Mouse (Mus musculus) ES-Bruce4 (cell line): ENCODE data around the gene Gm10337. TPM values are rescaled to one million over a fixed set of nuclear protein-coding genes. Genes with fewer than 3 reads are reported as not detected.

Experiments
- H3K27ac ChIP-seq: 2 replicates; pipeline ENCODE4 v1.5.1; 2012; ENCODE audit warnings: low read length, inconsistent platforms; ENCODE audit not compliant: insufficient read depth
- H3K27me3 ChIP-seq: 2 replicates; pipeline ENCODE4 v1.6.1; 2012; ENCODE audit warnings: mild to moderate bottlenecking, low read length, inconsistent platforms; ENCODE audit not compliant: control insufficient read depth, poor library complexity, insufficient read depth, severe bottlenecking
- H3K36me3 ChIP-seq: 2 replicates; pipeline ENCODE4 v1.6.1; 2012; ENCODE audit warnings: inconsistent platforms, mild to moderate bottlenecking, low read length, moderate library complexity; ENCODE audit not compliant: control insufficient read depth, poor library complexity, insufficient read depth, severe bottlenecking
- H3K4me1 ChIP-seq: one replicate; pipeline ENCODE4 v1.8.1; 2011; ENCODE audit warnings: low read length; ENCODE audit not compliant: control insufficient read depth, insufficient read depth
- H3K4me3 ChIP-seq: 2 replicates; pipeline ENCODE4 v1.5.1; 2011; ENCODE audit warnings: low read depth, mild to moderate bottlenecking, low read length
- H3K9ac ChIP-seq: 2 replicates; pipeline ENCODE4 v1.6.1; 2012; ENCODE audit warnings: low read depth, mild to moderate bottlenecking, inconsistent platforms; ENCODE audit not compliant: poor library complexity, severe bottlenecking
- H3K9me3 ChIP-seq: replicated peaks from 2 replicates; pipeline ENCODE4 v1.6.1; 2012; ENCODE audit warnings: mild to moderate bottlenecking, low read length, inconsistent platforms; ENCODE audit not compliant: control insufficient read depth, poor library complexity, insufficient read depth, severe bottlenecking
- CTCF ChIP-seq: IDR thresholded peaks from one replicate; pipeline ENCODE4 v1.8.1; 2011; ENCODE audit warnings: low read depth, low read length
- EP300 ChIP-seq: IDR thresholded peaks from 2 replicates; pipeline ENCODE4 v1.6.1; 2011; ENCODE audit warnings: low read depth, low read length; ENCODE audit not compliant: insufficient read depth
- POLR2A ChIP-seq: IDR thresholded peaks from one replicate; pipeline ENCODE4 v1.8.1; 2011; ENCODE audit warnings: low read length; ENCODE audit not compliant: insufficient read depth
- polyA plus RNA-seq: library from polyadenylated mRNA; stranded (reverse); fragments of >200 nt; gene quantifications from 2 replicates; pipeline ENCODE4 v1.2.4, GENCODE M21; 2011; ENCODE audit warnings: low read depth; ENCODE audit not compliant: missing spikeins, insufficient read depth, insufficient read length

The Gm10337 gene
- polyA plus RNA-seq, 1 experiment = not detected

- peak overlapping the region; percentile 81 for H3K9ac ChIP-seq
- peak overlapping the region; percentile 58 for H3K4me3 ChIP-seq
Measured at GRCm38 (mm10) chr15:102460409-102460808, 43.1 kb upstream of the Gm10337 start.

GRCm38 (mm10) chr15:102460971-102461370 is 42.6 kb upstream of the Gm10337 start:
- peak overlapping the region; percentile 58; the same call in 1 of the 2 replicates for H3K4me3 ChIP-seq

More at GRCm38 (mm10) chr15:102460409-102460808, 43.1 kb upstream of the Gm10337 start:
- Histone ChIP-seq H3K27me3 (no peaks in the 10 kb centered on the region), H3K9me3 (no peaks in the 10 kb centered on the region), H3K4me1 (peaks cover 4% of the 10 kb centered on the region), H3K27ac (peak overlapping the region; percentile 78), H3K36me3 (peaks cover 7% of the 10 kb centered on the region)
- no peak for TF ChIP-seq POLR2A
- no peak for TF ChIP-seq CTCF
- no peak for TF ChIP-seq EP300

GRCm38 (mm10) chr15:102461430-102462075 is 42.0 kb upstream of the Gm10337 start:
- TF ChIP-seq POLR2A (no peak), CTCF (peak; percentile 39), EP300 (no peak)
- Histone ChIP-seq H3K9me3 (no peaks in the 10 kb centered on the region), H3K9ac (peak overlapping the region; percentile 81; the same call in 1 of the 2 replicates)

More at GRCm38 (mm10) chr15:102460971-102461370, 42.6 kb upstream of the Gm10337 start:
- peak overlapping the region; percentile 78 for H3K27ac ChIP-seq
- TF ChIP-seq POLR2A (no peak), CTCF (no peak), EP300 (no peak)
- H3K9ac ChIP-seq = peak overlapping the region; percentile 81
- peaks cover 4% of the 10 kb centered on the region for H3K4me1 ChIP-seq
- no peaks in the 10 kb centered on the region for H3K9me3 ChIP-seq
- H3K27me3 ChIP-seq = no peaks in the 10 kb centered on the region
- peaks cover 7% of the 10 kb centered on the region for H3K36me3 ChIP-seq

GRCm38 (mm10) chr15:102463666-102464065 is 39.9 kb upstream of the Gm10337 start:
- Histone ChIP-seq H3K4me1 (peaks cover 4% of the 10 kb centered on the region), H3K27me3 (no peaks in the 10 kb centered on the region), H3K4me3 (no peak overlapping the region), H3K27ac (no peak overlapping the region), H3K9ac (no peak overlapping the region), H3K9me3 (peaks cover 5% of the 10 kb centered on the region), H3K36me3 (peaks cover 12% of the 10 kb centered on the region)
- no peak for TF ChIP-seq POLR2A
- no peak for TF ChIP-seq EP300
- no peak for TF ChIP-seq CTCF

More at GRCm38 (mm10) chr15:102461430-102462075, 42.0 kb upstream of the Gm10337 start:
- peaks cover 7% of the 10 kb centered on the region for H3K36me3 ChIP-seq
- H3K4me1 ChIP-seq = peaks cover 4% of the 10 kb centered on the region
- H3K4me3 ChIP-seq = 0 out of 2 replicates have a peak overlapping the region, but pooled peaks have one; percentile 36
- H3K27ac ChIP-seq = peak overlapping the region; percentile 78
- no peaks in the 10 kb centered on the region for H3K27me3 ChIP-seq

GRCm38 (mm10) chr15:102468675-102469370 is 34.7 kb upstream of the Gm10337 start:
- no peak for TF ChIP-seq EP300
- TF ChIP-seq POLR2A = no peak
- TF ChIP-seq CTCF = no peak
- Histone ChIP-seq H3K36me3 (peaks cover 18% of the 10 kb centered on the region), H3K9me3 (peaks cover 7% of the 10 kb centered on the region), H3K4me1 (no peaks in the 10 kb centered on the region), H3K9ac (no peak overlapping the region), H3K27ac (no peak overlapping the region), H3K27me3 (no peaks in the 10 kb centered on the region), H3K4me3 (no peak overlapping the region)

- Histone ChIP-seq H3K4me1 (no peaks in the 10 kb centered on the region), H3K9me3 (peaks cover 7% of the 10 kb centered on the region), H3K9ac (peak within 1 kb of the TSS; percentile 96), H3K36me3 (peaks cover 32% of the 10 kb centered on the region), H3K27ac (peak within 1 kb of the TSS; percentile 62), H3K4me3 (peak within 1 kb of the TSS; percentile 90), H3K27me3 (no peaks in the 10 kb centered on the region)
- TF ChIP-seq EP300 (0 out of 2 replicates have a peak, but pooled peaks have one; percentile 38), CTCF (peak; percentile 73), POLR2A (peak; percentile 22)
Measured at GRCm38 (mm10) chr15:102470183-102470604, 33.3 kb upstream of the Gm10337 start, which contains the start of gene Pcbp2. Gene Pcbp2 (plus strand): TSS chr15:102470539.
